Mouse (Mus musculus): ENCODE data around the gene Stn1. TPM values are rescaled to one million over a fixed set of nuclear protein-coding genes. Genes with fewer than 3 reads are reported as not detected.

Gene Stn1
- polyA plus RNA-seq, 2 experiments: 6.4 to 8.1 TPM

- Histone ChIP-seq H3K4me3 (ENCODE audit: insufficient read depth in 1 of 2, low read depth in 2 of 2, low read length in 2 of 2) (no peak overlapping the region), H3K9ac (replicated peaks) (no peak overlapping the region), H3K36me3 (replicated peaks; ENCODE audit: control insufficient read depth, insufficient read depth, low read depth) (no peaks in the 10 kb centered on the region), H3K4me2 (ENCODE audit: low read depth) (no peak overlapping the region), H3K9me3 (ENCODE audit: control insufficient read depth, low read length) (no peaks in the 10 kb centered on the region), H3K27me3 (ENCODE audit: control insufficient read depth, insufficient read depth, low read length) (no peaks in the 10 kb centered on the region), H3K4me1 (replicated peaks; ENCODE audit: control insufficient read depth in 2 of 2, insufficient read depth in 2 of 2, low read length in 1 of 2) (peaks cover 11 to 17% of the 10 kb centered on the region in 2 experiments), H3K27ac (no peak overlapping the region)
- TF ChIP-seq EP300 (IDR thresholded peaks at IDR 0.05; ENCODE audit: low read depth) (no peak), CTCF (IDR thresholded peaks at IDR 0.05; ENCODE audit: low read depth) (no peak)
- no peak for ATAC-seq (ENCODE audit: insufficient read depth)
- 72% methylated on average over 17 of the region's 17 CpGs for WGBS (ENCODE audit: insufficient replicate concordance)
- DNase-seq (ENCODE audit: low read depth in 3 of 3, low spot score in 3 of 3): no peak
These were observed 27.8 kb upstream of the Stn1 start for GRCm38 (mm10) chr19:47565031-47565654.

GRCm38 (mm10) chr19:47563715-47564114, 26.4 kb upstream of the Stn1 start:
- ATAC-seq (ENCODE audit: insufficient read depth): no peak

GRCm38 (mm10) chr19:47561996-47562441, 24.7 kb upstream of the Stn1 start:
- Histone ChIP-seq H3K36me3 (replicated peaks; ENCODE audit: control insufficient read depth, insufficient read depth, low read depth) (no peaks in the 10 kb centered on the region), H3K4me1 (replicated peaks; ENCODE audit: control insufficient read depth in 2 of 2, insufficient read depth in 2 of 2, low read length in 1 of 2) (peaks cover 11 to 18% of the 10 kb centered on the region in 2 experiments), H3K27ac (no peak overlapping the region), H3K9ac (replicated peaks) (no peak overlapping the region), H3K4me2 (ENCODE audit: low read depth) (no peak overlapping the region), H3K9me3 (ENCODE audit: control insufficient read depth, low read length) (no peaks in the 10 kb centered on the region), H3K27me3 (ENCODE audit: control insufficient read depth, insufficient read depth, low read length) (no peaks in the 10 kb centered on the region), H3K4me3 (ENCODE audit: insufficient read depth in 1 of 2, low read depth in 2 of 2, low read length in 2 of 2) (no peak overlapping the region)
- no peak for TF ChIP-seq CTCF (IDR thresholded peaks at IDR 0.05; ENCODE audit: low read depth)
- TF ChIP-seq EP300 (IDR thresholded peaks at IDR 0.05; ENCODE audit: low read depth): no peak
- no peak for DNase-seq (ENCODE audit: low read depth in 3 of 3, low spot score in 3 of 3)
- 66% methylated on average over 5 of the region's 5 CpGs for WGBS (ENCODE audit: insufficient replicate concordance)
- no peak for ATAC-seq (ENCODE audit: insufficient read depth)

More at GRCm38 (mm10) chr19:47563715-47564114, 26.4 kb upstream of the Stn1 start:
- Histone ChIP-seq H3K9me3 (ENCODE audit: control insufficient read depth, low read length) (no peaks in the 10 kb centered on the region), H3K4me1 (replicated peaks; ENCODE audit: control insufficient read depth in 2 of 2, insufficient read depth in 2 of 2, low read length in 1 of 2) (peaks cover 11 to 18% of the 10 kb centered on the region in 2 experiments), H3K4me2 (ENCODE audit: low read depth) (no peak overlapping the region), H3K4me3 (ENCODE audit: insufficient read depth in 1 of 2, low read depth in 2 of 2, low read length in 2 of 2) (no peak overlapping the region), H3K36me3 (replicated peaks; ENCODE audit: control insufficient read depth, insufficient read depth, low read depth) (no peaks in the 10 kb centered on the region), H3K27ac (no peak overlapping the region), H3K27me3 (ENCODE audit: control insufficient read depth, insufficient read depth, low read length) (no peaks in the 10 kb centered on the region), H3K9ac (replicated peaks) (no peak overlapping the region)
- no peak for TF ChIP-seq EP300 (IDR thresholded peaks at IDR 0.05; ENCODE audit: low read depth)
- no peak for TF ChIP-seq CTCF (IDR thresholded peaks at IDR 0.05; ENCODE audit: low read depth)
- DNase-seq (ENCODE audit: low read depth in 3 of 3, low spot score in 3 of 3): no peak
- WGBS (ENCODE audit: insufficient replicate concordance): 47% methylated on average over 13 of the region's 13 CpGs

- H3K36me3 ChIP-seq (replicated peaks; ENCODE audit: control insufficient read depth, insufficient read depth, low read depth): no peaks in the 10 kb centered on the region
- peak overlapping the region; percentile 2 for H3K4me2 ChIP-seq (ENCODE audit: low read depth)
- no peak overlapping the region for H3K27ac ChIP-seq
- 28% methylated on average over 12 of the region's 12 CpGs for WGBS (ENCODE audit: insufficient replicate concordance)
- ATAC-seq (ENCODE audit: insufficient read depth) (peak; percentile 89), DNase-seq (ENCODE audit: low read depth in 3 of 3, low spot score in 3 of 3) (peak in 1 of 3 experiments; percentile 29)
- H3K9ac ChIP-seq (replicated peaks): no peak overlapping the region
- TF ChIP-seq CTCF (IDR thresholded peaks at IDR 0.05; ENCODE audit: low read depth) (no peak), EP300 (IDR thresholded peaks at IDR 0.05; ENCODE audit: low read depth) (peak; percentile 13; the same call in 1 of the 2 replicates)
- H3K9me3 ChIP-seq (ENCODE audit: control insufficient read depth, low read length): no peaks in the 10 kb centered on the region
- no peak overlapping the region for H3K4me3 ChIP-seq (ENCODE audit: insufficient read depth in 1 of 2, low read depth in 2 of 2, low read length in 2 of 2)
- no peaks in the 10 kb centered on the region for H3K27me3 ChIP-seq (ENCODE audit: control insufficient read depth, insufficient read depth, low read length)
- peaks cover 9 to 12% of the 10 kb centered on the region in 2 experiments for H3K4me1 ChIP-seq (replicated peaks; ENCODE audit: control insufficient read depth in 2 of 2, insufficient read depth in 2 of 2, low read length in 1 of 2)
These were observed 23.3 kb upstream of the Stn1 start for GRCm38 (mm10) chr19:47560544-47561161.

DNA sequence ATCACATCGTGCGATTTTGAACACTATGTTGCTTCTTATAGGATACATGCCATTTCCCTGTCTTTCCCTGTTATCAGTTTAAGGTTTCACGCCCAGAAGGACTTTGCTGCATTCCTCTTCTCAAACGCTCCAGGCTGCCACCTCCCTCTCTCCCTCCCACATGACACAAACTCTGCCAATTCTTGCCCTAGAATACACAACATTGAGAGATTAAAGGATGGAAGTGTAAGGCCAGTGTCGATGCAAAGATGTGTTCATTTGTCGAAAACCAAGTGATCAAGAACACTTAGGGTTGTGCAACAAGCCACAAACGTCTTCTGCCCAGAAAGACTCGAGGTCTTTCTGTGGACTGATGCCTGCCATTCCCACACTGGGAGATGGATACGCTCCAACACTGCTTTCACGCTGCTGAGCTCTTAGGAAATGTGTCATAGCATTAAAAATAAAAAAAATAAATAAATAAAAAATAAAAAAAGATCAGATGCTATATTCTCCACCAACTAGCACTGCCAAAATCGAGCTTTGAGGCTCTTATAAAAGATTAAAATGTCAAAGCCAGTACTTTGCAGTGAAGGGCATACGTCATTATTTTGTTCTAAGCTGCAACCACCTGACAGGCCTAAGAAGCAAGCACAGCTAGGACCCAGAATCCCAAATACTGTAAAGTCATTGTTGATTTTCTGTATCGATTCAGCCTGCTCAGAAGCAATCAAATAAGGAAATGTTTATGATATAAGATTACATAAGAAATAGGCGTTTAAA, 22.6 kb upstream of the Stn1 start:
- H3K36me3 ChIP-seq (replicated peaks; ENCODE audit: control insufficient read depth, insufficient read depth, low read depth): no peaks in the 10 kb centered on the region
- DNase-seq (ENCODE audit: low read depth in 3 of 3, low spot score in 3 of 3) (no peak), ATAC-seq (ENCODE audit: insufficient read depth) (no peak)
- 58% methylated on average over 14 of the region's 14 CpGs for WGBS (ENCODE audit: insufficient replicate concordance)
- H3K9ac ChIP-seq (replicated peaks): no peak overlapping the region
- no peak overlapping the region for H3K27ac ChIP-seq
- no peak overlapping the region for H3K4me3 ChIP-seq (ENCODE audit: insufficient read depth in 1 of 2, low read depth in 2 of 2, low read length in 2 of 2)
- H3K4me1 ChIP-seq (replicated peaks; ENCODE audit: control insufficient read depth in 2 of 2, insufficient read depth in 2 of 2, low read length in 1 of 2): peaks cover 9 to 12% of the 10 kb centered on the region in 2 experiments
- no peak overlapping the region for H3K4me2 ChIP-seq (ENCODE audit: low read depth)
- H3K27me3 ChIP-seq (ENCODE audit: control insufficient read depth, insufficient read depth, low read length): no peaks in the 10 kb centered on the region
- TF ChIP-seq EP300 (IDR thresholded peaks at IDR 0.05; ENCODE audit: low read depth) (no peak), CTCF (IDR thresholded peaks at IDR 0.05; ENCODE audit: low read depth) (no peak)
- no peaks in the 10 kb centered on the region for H3K9me3 ChIP-seq (ENCODE audit: control insufficient read depth, low read length)

Data from liver, embryonic 14.5 days (tissue).